Mouse (Mus musculus): ENCODE measurements around the gene Lrfn4.

- TF ChIP-seq POLR2A (IDR thresholded peaks at IDR 0.05; ENCODE audit: low read depth, low read length) = no peak
- no peak for TF ChIP-seq CTCF (IDR thresholded peaks at IDR 0.05; ENCODE audit: extremely low read depth, insufficient read length, insufficient replicate concordance, low read depth, low read length)
Observed at GRCm38 (mm10) chr19:4646917-4647492, 31.5 kb upstream of the Lrfn4 start.
